Mouse (Mus musculus) limb, embryonic 14.5 days (tissue): ENCODE measurements around the gene Cd44. TPM values are rescaled to one million over a fixed set of nuclear protein-coding genes. Genes with fewer than 3 reads are reported as not detected.
A peak's percentile ranks its signal among the peaks of the same experiment; 100 is the strongest.

Source experiments
- ATAC-seq: fragments of 200-750 bp; cut with Nextera tagmentation; 2 replicates; pipeline ENCODE4 v1.8.0; 2017; ENCODE audit warnings: low read depth, moderate number of reproducible peaks, moderate TSS enrichment; ENCODE audit not compliant: low FRiP score
- DNase-seq: peaks from one replicate; pipeline ENCODE4 v3.0.0-alpha.2; 2015; ENCODE audit warnings: low spot score
- H3K27ac ChIP-seq: fragments of 300-500 bp; sonication (generic); replicated peaks from 2 replicates; pipeline ENCODE4 v1.5.1; 2014; ENCODE audit warnings: low read depth, mild to moderate bottlenecking, low read length, moderate library complexity, mixed read lengths
- H3K27me3 ChIP-seq: fragments of 300-500 bp; sonication (generic); 2 replicates; pipeline ENCODE4 v1.6.1; 2014; ENCODE audit warnings: low read length, mixed read lengths; ENCODE audit not compliant: control insufficient read depth, insufficient read depth
- H3K36me3 ChIP-seq: fragments of 300-500 bp; sonication (generic); 2 replicates; pipeline ENCODE4 v1.6.1; 2014; ENCODE audit warnings: mild to moderate bottlenecking, low read length, moderate library complexity, mixed read lengths; ENCODE audit not compliant: control insufficient read depth, insufficient read depth
- H3K4me1 ChIP-seq: fragments of 300-500 bp; sonication (generic); 2 replicates; pipeline ENCODE4 v1.6.1; 2014; ENCODE audit warnings: antibody characterized with exemption, low read length, mixed read lengths; ENCODE audit not compliant: control insufficient read depth, insufficient read depth
- H3K4me2 ChIP-seq: fragments of 300-500 bp; sonication (generic); replicated peaks from 2 replicates; pipeline ENCODE4 v1.6.1; 2014; ENCODE audit warnings: low read depth, mild to moderate bottlenecking, low read length, moderate library complexity; ENCODE audit not compliant: severe bottlenecking
- H3K4me3 ChIP-seq: fragments of 300-500 bp; sonication (generic); replicated peaks from 2 replicates; pipeline ENCODE4 v1.5.1; 2014; ENCODE audit warnings: low read length
- H3K9ac ChIP-seq: fragments of 300-500 bp; sonication (generic); 2 replicates; pipeline ENCODE4 v1.6.1; 2014; ENCODE audit warnings: mild to moderate bottlenecking, low read depth, low read length, moderate library complexity; ENCODE audit not compliant: severe bottlenecking
- H3K9me3 ChIP-seq: fragments of 300-500 bp; sonication (generic); 2 replicates; pipeline ENCODE4 v1.6.1; 2016; ENCODE audit warnings: low read length; ENCODE audit not compliant: control insufficient read depth
- POLR2A ChIP-seq: fragments of 200-500 bp; IDR thresholded peaks from 2 replicates; pipeline ENCODE4 v1.8.0; 2012; ENCODE audit warnings: inconsistent platforms, mild to moderate bottlenecking, moderate library complexity, borderline replicate concordance; ENCODE audit not compliant: insufficient read depth, insufficient read length; ENCODE audit errors: extremely low read depth
- WGBS: fragments of 180-500 bp; shearing (Covaris S2); extraction: QIAGEN DNeasy Blood & Tissue Kit; methylation state at CpG from one replicate; pipeline ENCODE4 v1.1.7; 2014; 5-methylcytosine and 5-hydroxymethylcytosine counted together
- polyA plus RNA-seq, 2 experiments: library from polyadenylated mRNA; depleted of rRNA in 1 of 2; stranded (reverse) in 1 of 2; unstranded in 1 of 2; fragments of >200 nt; fragmentation: Nextera tagmentation in 1 of 2; extraction: Ambion mirVana in 1 of 2; gene quantifications; 2 replicates each; pipeline versions ENCODE4 v1.2.1 to v1.2.3; 2012 to 2014

Cd44 gene
- polyA plus RNA-seq, 2 experiments: 29.3 to 46.3 TPM

- DNase-seq (no peak), ATAC-seq (no peak)
- H3K27ac ChIP-seq: no peak overlapping the region
- H3K4me2 ChIP-seq: no peak overlapping the region
- TF ChIP-seq POLR2A: no peak
- H3K4me3 ChIP-seq: no peak overlapping the region
- no peaks in the 10 kb centered on the region for H3K4me1 ChIP-seq
- WGBS: 76% methylated on average over 11 of the region's 11 CpGs
- H3K36me3 ChIP-seq: no peaks in the 10 kb centered on the region
- H3K27me3 ChIP-seq: no peaks in the 10 kb centered on the region
- no peak overlapping the region for H3K9ac ChIP-seq
- H3K9me3 ChIP-seq: no peaks in the 10 kb centered on the region
Observed at GRCm38 (mm10) chr2:102913833-102914545, 12.5 kb upstream of the Cd44 start.

DNA sequence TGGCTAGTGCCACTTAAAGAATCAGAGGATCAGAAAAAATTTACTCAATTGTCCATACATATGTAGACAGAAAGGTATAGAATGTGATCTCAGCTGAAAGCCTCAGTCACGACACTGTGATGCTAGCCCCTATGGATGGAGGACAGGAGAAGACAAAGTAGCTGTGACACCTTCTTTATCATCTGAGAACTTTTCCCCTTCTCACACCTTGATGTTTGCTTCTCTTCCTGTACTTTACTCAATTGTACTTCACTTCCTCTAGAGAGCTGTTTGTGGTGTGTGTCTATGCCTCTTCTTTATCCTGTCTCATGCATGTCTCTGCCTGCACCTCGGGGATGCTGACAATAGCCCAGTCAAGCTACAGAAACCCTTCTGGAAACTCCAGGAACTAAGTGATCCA, 11.5 kb upstream of the Cd44 start:
- Histone ChIP-seq H3K27ac (no peak overlapping the region), H3K9ac (no peak overlapping the region), H3K4me1 (no peaks in the 10 kb centered on the region), H3K4me3 (no peak overlapping the region), H3K27me3 (no peaks in the 10 kb centered on the region), H3K36me3 (no peaks in the 10 kb centered on the region), H3K9me3 (no peaks in the 10 kb centered on the region), H3K4me2 (no peak overlapping the region)
- ATAC-seq (no peak), DNase-seq (no peak)
- no peak for TF ChIP-seq POLR2A
- WGBS: 74% methylated on average over 2 of the region's 2 CpGs

GRCm38 (mm10) chr2:102912469-102912868, 11.0 kb upstream of the Cd44 start:
- no peaks in the 10 kb centered on the region for H3K4me1 ChIP-seq
- DNase-seq: no peak
- no peaks in the 10 kb centered on the region for H3K27me3 ChIP-seq
- TF ChIP-seq POLR2A: no peak
- no peaks in the 10 kb centered on the region for H3K36me3 ChIP-seq
- ATAC-seq: no peak
- H3K4me2 ChIP-seq: no peak overlapping the region
- no peak overlapping the region for H3K27ac ChIP-seq
- 74% methylated on average over 3 of the region's 3 CpGs for WGBS
- no peak overlapping the region for H3K9ac ChIP-seq
- no peaks in the 10 kb centered on the region for H3K9me3 ChIP-seq
- no peak overlapping the region for H3K4me3 ChIP-seq

GRCm38 (mm10) chr2:102909403-102909802, 7.9 kb upstream of the Cd44 start:
- no peak overlapping the region for H3K27ac ChIP-seq
- WGBS: 80% methylated on average over 1 of the region's 1 CpGs
- no peaks in the 10 kb centered on the region for H3K9me3 ChIP-seq

DNA sequence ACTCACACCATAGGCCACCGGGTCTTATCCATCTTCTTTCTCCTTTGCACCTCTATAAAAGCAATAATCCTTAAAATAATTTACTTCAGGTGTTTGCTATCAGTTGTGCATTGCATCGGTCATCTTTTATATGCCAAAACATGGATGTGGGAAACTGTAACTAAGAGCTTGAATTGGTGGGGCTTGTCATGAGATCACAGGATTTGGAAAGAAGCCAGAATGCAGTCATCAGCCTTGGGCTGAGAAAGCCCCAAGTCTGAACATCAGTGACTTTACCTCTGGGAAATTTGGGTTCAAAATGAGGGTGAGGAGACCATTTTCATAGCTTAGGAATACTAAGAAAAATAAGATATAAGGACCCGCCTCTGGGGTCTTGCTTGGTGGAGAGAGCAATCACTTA, 4.1 kb upstream of the Cd44 start:
- Histone ChIP-seq H3K27ac (no peak overlapping the region), H3K9ac (no peak overlapping the region), H3K4me1 (peaks cover 2% of the 10 kb centered on the region; the same call in 1 of the 2 replicates), H3K27me3 (peaks cover 2% of the 10 kb centered on the region; the same call in 1 of the 2 replicates), H3K9me3 (no peaks in the 10 kb centered on the region), H3K36me3 (no peaks in the 10 kb centered on the region), H3K4me2 (no peak overlapping the region), H3K4me3 (no peak overlapping the region)
- peak; percentile 47 for DNase-seq
- WGBS: 72% methylated on average over 3 of the region's 3 CpGs
- ATAC-seq: no peak
- TF ChIP-seq POLR2A: no peak

More at GRCm38 (mm10) chr2:102909403-102909802, 7.9 kb upstream of the Cd44 start:
- H3K9ac ChIP-seq: no peak overlapping the region
- TF ChIP-seq POLR2A: no peak
- no peaks in the 10 kb centered on the region for H3K36me3 ChIP-seq
- DNase-seq: no peak
- no peak for ATAC-seq
- H3K4me2 ChIP-seq: no peak overlapping the region
- H3K4me3 ChIP-seq: no peak overlapping the region
- H3K4me1 ChIP-seq: no peaks in the 10 kb centered on the region
- no peaks in the 10 kb centered on the region for H3K27me3 ChIP-seq
